Mouse (Mus musculus) testis, postnatal 10 days (tissue): ENCODE measurements around the gene Nfe2l3.

Source experiments
- DNase-seq: peaks from one replicate; pipeline ENCODE4 v3.0.0; 2021; ENCODE audit warnings: low spot score

The Nfe2l3 gene

DNA sequence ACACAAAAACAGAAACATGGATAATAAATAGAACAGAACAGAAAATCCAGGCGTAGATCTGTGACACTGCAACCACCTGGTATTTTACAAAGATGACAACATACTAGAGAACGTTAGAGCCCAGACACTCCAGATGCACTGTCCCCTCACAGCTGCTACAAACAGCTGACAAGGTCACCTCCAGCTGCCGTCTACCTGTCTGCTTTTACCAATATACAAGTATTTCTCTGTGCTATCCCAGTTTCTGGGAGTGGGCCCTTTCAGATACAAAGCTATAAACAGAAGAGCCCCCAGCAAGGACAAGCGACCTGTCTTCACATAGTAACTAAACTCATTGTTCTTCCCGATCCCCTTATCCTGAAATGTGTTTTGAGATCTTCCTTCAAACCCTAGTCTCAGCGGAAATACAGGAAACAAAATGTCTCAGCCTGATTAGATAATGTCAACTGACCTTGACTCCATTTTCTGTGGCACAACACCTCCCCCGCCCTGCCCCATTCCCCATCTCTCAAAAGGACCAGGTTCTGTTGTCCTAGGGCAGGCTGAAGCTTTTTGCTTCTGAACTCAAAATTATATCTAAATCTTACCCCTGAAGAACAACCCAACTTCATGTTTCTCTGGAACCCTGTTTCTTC, 53.7 kb downstream of the Nfe2l3 start:
- DNase-seq: no peak

- DNase-seq: no peak
These were observed 54.3 kb downstream of the Nfe2l3 start for GRCm38 (mm10) chr6:51486731-51487130.

- no peak for DNase-seq
These were observed 57.3 kb downstream of the Nfe2l3 start for GRCm38 (mm10) chr6:51489787-51490186.

DNA sequence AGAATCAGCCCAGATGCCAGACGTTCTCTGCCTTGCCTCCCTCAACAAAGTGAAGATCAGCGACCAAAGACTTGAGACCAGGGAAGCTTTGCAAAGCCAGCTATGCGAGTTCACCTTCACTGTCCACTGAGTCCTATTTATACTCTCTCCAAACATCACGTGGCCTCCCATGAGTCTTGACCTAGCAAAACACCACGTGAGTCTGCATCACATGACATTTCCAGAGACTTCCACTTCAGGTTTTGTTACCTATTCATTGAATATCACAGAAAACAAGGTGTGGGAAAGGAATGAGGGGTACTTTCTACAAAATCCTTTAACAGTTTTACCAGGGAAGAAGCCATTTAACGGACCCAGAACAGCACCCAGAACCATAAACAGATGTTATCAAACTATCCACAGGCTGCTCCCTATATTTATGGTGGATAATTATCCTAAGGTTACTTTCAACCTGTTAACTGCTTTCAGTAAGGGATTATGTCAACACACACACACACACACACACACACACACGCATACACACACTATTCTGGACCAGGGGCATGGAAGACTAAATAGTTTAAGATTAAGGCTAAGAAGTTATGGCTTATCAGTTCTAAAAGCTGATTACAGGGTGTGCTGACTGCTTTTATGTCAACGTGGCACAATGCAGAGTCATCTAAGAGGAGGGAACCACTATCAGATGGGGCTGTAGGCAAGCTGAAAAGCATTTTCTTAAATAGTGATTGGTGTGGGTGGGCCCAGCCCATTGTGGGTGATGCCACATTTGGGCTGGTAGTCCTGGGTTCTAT, 65.0 kb downstream of the Nfe2l3 start:
- no peak for DNase-seq

- no peak for DNase-seq
These were observed 73.2 kb downstream of the Nfe2l3 start for GRCm38 (mm10) chr6:51505671-51506070.

- DNase-seq: no peak
These were observed 75.1 kb downstream of the Nfe2l3 start for GRCm38 (mm10) chr6:51507556-51507955.
